Mouse (Mus musculus) cerebellum, adult (tissue): Measurements from ENCODE around the gene BC024978.

Experiments used
- ATAC-seq: cut with Nextera tagmentation; 2 replicates; pipeline ENCODE4 v1.9.2; 2017; ENCODE audit warnings: mild to moderate bottlenecking, moderate library complexity, mixed read lengths; ENCODE audit not compliant: insufficient number of reproducible peaks, low FRiP score, low TSS enrichment

The BC024978 gene

DNA sequence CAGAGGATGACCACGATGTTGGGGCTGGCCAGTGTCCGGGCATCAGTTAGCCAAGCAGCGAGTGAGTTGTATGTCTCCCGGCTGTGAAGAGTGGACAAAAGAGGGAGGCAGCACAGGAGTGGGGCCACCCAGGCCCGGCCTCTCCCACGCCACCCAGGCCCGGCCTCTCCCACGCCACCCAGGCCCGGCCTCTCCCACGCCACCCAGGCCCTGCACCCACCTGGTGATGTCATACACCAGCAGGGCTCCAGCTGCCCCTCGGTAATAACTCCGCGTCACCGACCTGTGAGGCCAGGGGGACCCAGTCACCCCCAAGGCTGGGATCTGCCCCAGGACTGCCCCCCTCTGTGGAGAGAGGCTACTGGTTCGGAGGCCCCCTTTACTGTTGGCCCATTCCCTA lies 21.1 kb upstream of the BC024978 start:
- no peak for ATAC-seq

DNA sequence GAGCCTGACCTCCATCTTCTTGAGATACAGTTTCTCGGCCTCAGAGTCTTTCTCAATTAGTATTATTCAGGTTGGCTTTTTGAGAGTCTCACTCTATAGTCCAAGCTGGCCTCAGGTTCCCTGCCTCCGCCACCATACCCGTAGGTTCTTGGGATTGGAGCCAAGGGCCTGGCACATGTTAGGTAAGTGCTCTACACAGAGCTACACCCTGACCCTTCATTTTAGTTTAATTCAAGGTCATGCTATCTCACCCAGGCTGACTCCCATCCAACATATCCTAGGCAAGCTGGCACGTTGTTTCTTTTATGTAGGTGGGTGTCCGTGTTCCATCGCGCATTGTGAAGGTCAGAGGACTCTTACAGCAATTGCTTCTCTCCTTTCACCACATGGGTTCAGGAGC lies 20.7 kb upstream of the BC024978 start:
- no peak for ATAC-seq

DNA sequence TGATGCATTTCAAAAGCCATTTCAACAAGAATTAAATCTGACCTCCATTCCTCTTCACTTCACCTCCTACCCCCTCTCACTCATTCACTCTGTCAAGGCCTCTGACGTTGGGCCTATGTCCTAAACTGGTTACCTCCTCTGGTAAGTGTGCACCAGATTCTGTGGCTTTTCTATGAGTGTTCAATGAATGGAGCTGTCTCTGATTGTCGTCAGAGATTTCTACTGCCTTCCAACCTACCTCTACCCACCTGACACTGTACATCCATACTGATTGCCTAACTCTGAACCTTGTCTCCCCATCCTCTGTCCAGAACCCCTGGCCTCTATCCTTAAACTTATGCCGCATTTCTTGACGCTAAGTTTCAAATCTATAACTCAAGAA lies 17.6 kb upstream of the BC024978 start:
- ATAC-seq: 0 out of 2 replicates have a peak, but pooled peaks have one; percentile 7

DNA sequence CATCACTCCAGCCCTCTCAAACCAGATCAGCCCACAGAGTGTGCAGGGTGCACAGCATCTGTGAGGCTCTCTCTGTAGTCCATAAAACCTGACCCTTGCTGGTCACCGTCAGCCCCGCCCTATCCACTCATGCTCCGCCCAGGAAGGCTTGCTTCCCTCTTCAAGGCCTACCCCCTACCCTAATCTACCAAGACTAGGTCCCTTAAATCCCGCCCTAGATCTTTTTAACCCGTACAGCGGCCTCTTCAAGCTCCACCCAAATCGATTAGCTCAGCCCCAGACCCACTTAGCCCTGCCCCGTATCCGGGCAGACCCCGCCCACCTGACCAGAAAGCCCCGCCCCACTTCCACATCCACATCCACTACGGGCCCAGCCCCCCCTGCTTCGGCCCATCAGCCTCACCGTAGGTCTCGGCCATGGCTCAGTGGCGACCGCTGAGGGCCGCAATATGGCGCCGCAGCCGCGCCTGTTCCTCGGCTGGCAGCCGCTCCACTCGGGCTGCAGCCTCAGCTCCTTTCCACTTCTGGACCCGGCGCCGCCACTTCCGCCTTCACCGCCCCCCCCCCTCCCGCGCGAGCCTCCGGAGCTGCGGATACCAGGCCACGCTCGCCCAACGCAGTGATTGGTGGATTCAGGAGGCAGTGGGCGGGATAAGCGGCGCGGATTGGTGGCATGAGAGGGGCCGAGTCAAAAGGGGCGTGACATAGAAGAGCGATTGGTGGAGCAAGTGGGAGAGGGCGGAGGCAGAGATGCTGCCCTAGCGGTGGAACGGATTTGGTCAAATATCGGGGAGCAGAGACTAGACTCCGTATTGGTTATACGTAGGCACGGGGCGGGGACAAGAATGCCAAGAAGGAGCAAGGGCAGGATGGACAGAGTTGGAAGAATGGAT lies 17.0 kb upstream of the BC024978 start, which contains the start of gene Rab4b:
TSS of gene Rab4b (minus strand) at position 573 of the 893 bp plus-strand sequence.
- ATAC-seq: peak; percentile 97

DNA sequence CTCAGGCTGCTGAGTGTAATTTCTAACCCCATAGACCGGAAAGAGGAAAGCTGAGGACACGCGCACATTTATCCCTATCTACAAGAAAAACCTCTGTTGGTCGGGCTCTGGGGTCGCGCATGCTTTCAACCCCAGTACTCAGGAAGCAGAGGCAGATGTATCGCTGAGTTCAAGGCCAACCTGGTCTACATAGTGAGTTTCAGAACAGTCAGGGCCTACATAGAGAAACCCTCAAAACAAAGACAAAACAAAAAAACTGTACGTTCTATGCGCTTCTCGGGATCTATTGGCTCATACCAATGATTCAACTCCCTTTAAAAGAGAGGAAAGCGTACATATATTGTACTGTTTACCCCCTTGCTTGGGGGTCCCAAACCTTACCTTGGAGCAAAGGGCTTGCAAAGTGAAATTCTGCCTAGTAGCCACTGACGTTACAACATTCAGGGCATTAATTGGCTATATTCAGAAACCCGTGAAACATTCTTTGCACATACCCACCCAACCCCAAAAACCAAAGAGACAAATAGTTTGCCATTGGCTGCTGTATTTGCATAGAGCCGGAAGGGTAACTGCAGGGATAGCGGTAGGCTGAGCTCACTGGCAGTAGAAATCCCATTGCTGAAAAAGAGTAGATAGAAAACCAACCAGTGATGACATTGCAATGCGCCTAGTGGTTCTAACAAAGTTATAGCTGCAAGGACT lies 16.2 kb upstream of the BC024978 start:
- ATAC-seq: no peak

DNA sequence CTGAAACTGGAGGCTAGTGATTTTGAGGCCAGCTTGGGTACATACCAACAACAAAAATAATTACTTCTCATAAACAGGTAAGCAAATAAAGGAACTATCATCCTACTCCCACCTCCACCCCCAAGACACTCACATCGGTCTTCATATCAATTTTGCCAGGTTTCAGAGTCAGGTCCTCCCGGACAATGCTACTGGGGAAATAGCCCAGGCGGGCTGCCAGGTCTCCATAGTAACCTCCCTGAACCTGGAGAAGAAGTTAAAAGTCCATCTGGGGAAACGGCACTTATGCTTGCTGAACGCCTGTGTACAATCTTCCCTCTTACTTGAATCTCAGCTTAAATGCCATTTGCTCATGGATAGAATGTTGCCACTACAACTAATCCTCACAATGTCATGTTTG lies 15.5 kb upstream of the BC024978 start:
- no peak for ATAC-seq

DNA sequence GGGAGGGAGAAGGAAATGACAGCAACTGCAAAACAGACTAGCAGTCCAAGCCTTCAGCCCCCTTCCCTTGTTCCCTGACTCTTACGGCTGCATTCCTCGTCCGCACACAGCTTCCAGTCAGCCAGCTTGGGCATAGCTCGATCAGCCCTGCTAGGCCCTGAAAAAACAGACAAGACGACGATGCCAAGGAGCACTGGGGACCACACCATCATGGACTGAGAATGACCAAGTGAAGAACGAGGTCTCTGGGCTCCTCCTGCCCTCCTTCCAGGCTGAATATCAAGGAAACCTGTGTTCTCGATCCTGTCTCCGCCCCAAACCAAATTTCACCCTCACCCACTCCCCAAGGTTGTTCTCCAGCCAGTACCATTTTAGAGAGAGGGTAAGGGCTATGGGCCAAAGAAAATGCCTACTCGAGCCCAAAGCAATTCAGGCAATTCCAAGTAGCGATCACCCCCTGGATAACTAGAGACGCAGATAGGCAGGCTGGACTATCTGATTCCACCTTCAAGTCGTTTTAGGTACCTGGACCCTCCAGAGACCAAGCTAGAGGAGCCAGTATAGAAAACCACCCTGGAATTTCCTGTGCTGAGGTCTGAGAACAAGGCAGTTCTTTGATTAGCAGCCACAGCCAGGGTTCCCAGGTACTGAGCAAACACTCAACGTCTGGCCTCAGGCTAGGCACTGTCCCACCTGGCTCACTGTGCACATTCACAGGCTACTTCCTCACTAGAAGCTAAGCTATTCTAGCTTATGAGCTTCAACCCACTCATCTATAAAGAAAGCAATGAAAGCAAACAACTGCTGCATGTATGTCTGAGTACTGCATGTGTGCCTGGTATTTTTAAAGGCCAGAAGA lies 14.5 kb upstream of the BC024978 start, which contains the start of the genes Gm21983 and Mia:
TSS of gene Gm21983 (minus strand) at position 250 of the 859 bp plus-strand sequence.
TSS of gene Mia (minus strand) at position 321 of the 859 bp plus-strand sequence.
- ATAC-seq: no peak

DNA sequence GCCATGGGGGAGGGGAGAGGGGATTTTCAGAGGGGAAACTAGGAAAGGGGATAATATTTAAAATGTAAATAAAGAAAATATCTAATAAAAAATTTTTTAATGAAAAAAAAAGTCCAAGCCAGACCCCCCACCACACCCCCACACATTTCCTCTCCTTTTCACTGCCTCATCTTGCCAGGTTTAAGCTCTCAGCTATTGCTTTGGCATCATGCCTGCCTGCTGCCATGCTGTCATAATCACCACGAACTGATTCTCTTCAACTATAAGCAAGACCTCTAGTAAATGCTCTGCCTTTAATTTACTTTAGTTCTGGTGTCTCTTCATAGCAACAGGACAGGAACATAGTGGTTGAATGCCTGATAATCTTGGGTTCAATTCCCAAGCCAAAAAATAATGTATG lies 13.1 kb upstream of the BC024978 start:
- no peak for ATAC-seq

DNA sequence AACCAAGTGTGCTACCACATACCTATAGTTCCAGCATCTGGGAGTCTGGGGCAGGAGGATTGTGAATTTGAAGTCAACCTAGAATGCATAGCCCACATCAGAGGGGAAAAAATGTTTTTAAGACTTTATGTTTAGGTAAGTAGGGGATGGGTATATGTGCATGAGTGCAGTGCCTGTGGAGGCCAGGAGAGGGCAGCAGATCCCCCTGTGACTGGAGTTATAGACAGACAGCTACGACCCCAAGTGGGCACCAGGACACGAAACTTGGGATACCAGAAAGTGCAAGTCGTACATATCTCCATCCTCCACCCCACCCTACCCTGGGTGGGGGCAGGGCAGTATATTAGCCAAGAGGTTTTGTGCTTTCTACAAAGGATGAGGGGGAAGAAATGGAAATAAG lies 10.6 kb upstream of the BC024978 start:
- ATAC-seq: no peak

DNA sequence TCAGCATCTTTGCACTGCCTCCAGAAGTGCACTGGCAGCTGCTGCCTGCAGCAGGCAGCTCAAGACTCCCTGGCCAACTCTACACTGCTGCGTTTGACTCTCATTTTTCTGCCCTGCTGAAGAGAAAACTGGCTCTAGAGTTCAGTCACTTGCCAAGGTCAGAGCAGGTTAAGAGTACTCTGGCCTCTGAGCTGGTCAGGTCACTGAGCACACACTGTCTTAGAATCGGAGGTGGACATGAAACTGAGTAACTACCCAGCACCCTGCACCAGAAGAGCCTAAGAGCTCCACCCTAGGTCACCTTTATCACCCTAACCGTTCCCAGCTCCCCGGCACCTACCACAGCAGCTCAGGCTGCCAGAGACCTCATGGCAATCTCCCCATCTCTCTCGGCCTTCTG lies 9.6 kb upstream of the BC024978 start:
- ATAC-seq: no peak

DNA sequence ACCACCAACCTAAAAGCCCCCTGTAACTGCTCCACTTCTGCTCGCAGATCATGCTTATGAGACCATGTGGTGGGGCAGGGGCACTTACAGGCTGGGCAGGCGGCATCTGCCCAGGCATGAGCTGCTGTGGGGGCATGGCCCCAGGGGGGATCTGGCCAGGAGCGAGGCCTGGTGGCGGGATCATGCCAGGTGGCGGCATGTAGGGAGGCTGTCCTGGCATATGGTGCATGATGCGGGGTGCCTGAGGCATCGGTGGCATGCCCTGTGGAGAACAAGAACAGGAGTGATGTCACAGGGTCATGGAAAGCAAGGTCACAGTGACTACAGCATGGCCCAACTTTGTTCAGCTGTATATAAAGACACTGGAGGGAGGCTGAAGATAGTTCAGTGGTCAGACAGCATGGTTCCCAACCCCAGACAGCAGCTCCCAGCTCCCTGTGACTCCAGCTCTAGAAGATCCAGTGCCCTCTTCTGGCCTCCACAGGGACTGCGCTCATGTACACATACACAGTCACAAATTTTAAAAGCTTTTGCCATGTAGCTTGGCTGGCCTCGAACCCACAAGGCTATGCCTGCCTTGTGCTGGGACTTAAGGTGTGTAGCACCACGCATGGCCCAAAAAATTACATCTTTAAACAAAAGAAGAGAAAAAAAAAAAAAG lies 6.2 kb upstream of the BC024978 start:
- ATAC-seq: no peak

DNA sequence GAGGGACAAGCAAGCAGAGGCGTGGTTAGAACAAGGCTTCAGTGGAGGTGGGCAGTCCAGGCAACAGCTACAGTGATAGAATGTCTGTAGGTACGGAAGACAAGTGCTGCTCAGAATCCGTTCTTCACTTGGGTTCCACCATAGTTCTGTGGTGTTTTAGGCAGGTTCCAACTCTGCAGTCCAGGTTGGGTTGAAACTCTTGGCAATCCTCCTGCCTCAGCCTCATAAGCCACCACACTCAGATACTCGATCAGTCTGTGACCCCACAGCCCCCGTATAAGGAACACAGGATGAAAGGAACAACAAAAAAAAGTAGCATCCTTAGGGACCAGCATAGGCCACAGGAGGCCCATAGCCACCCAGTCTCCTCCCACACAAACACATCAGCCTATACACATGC lies 3.1 kb upstream of the BC024978 start:
- ATAC-seq: no peak

DNA sequence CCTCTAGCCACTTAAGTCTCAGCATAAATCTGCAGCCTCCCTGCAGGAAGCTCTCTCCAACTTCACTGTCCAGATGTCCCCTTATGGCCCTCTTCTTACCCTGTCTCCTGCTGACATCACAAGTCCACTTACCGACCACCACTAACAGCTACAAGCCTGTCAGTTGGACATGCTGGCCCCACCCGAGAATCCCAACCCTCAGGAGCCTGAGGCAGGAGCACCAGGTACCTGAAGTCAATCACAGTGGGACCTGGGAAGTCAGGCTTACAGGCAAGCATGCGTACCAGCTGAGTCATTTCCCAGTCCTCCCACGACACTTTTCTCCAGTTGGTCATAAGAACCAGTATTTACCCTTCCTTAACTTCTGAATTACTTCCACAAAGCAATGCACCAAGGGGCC lies 1.9 kb upstream of the BC024978 start:
- ATAC-seq: no peak

DNA sequence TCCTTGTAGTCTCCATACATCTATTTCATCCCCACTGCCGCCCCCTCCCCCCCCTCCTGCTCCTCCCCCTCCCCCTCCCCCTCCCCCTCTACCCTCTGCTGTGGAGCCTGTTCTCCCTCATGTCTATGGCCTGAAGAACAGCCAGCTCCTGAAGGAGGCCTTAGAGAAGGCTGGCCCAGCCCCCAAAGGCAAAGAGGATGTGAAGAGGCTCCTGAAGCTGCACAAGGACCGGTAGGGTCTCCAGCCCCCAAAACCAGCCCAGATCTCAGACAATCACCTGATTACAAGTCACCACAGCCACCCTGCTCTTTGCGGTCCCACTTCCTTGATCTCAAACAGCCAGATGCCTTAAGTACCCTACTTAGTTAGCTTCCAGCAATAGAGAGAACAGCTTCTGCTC lies 1.6 kb downstream of the BC024978 start:
- no peak for ATAC-seq

DNA sequence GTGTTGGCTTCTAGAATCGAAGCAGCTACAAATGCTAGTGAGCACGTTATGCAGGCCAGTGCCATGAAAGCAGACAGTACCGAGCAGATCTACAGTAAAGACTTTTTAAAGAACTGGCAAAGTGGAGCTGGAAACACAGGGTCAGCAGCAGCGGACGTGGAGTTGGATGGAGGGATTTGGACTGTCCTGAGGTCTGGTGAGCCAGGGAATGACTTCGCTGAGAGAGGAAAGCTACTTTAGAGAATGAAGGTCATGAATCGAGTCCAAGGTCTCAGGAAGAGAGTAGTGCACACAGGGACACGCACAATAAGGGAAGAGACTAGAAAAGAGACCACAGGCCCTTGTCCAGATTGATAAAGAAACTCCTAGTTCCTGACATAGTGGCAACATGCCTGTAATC lies 2.1 kb downstream of the BC024978 start:
- ATAC-seq: no peak

DNA sequence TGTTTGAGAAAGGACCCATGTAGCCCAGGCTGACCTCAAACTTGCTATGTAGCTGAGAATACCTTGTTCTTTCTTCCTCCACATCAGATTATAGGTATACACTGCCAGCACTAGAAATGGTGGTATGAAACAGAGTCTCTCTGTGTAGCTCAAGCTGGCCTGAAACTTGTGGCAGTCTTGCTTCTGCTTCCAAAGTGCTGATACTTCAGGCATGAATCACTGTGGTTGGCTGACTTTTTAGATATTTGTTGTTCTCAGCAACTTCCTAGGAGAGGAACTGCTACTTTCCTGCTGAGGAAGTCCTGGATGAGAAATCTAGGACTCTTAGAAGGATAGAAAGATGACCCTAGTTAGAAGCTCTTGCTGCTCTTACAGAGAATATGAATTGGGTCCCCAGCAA lies 2.8 kb downstream of the BC024978 start:
- ATAC-seq: no peak

DNA sequence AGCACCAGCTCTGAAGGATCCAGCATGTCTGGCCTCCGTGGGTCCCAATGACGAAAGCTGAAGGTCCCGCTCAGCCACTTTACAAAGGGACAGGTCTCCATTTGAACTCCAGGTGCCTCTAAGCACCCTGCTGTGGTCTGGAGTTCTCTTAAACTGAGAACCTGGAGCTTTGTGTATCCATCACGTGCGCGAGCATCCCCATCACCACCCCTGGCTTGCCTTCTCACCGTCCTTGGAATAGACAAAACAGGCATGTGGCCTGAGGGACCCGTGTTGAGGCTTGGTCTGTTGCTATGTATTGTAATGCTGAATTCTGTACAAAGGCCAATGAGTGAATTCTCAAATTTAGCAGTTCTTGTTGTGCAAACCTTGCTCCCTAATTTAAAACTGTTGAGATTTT lies 3.2 kb downstream of the BC024978 start:
- ATAC-seq: no peak

DNA sequence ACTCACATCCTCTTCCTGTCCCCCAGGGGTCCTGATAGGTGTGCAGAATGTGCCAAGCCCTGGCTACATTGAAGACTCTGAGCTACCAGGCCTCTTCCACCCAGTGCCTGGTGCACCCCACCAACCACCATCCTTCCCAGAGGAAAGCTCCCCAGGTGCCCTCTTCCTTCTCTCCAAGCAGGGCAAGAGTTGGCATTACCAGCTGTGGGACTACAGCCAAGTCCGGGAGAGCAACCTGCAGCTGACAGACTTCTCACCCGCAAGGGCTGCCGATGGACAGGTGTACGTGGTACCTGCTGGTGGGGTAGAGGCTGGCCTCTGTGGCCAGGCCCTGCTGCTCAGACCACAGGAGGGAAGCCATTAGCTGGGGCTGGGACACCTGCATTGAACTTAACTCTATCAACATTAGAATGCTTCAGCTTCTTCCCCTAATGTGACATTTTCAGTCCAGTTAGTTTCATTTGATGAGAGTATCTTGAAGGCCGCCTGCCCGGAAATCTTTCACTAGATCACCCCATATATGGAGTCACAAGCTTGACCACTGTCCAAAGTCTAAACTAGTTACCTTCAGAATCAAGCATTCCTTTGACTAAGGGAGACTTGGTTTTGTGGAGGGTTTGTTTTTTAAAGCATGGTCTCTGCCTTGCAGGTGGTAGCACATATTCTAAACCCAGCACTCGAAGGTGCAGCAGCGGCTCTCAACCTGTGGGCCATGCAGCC lies 8.3 kb downstream of the BC024978 start:
- ATAC-seq: 0 out of 2 replicates have a peak, but pooled peaks have one; percentile 20

DNA sequence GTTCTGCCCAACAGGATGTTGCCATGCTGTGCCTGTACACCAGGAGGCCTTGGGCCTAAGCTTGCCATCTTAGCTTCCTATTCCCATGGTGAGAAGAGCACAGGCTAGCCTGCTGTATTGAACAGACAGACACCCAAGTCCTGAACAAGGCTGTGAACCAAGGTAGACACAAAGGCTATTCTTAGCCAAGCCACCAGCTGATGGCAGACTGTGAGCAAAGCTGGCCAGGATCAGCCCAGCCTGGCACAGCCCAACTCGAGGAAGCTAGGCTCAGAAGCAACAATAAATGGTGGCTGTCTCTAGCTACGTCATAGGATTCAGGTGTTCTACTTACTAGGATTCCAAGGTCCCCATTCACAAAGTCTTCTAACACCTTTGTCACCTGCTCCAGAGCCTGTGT lies 17.0 kb downstream of the BC024978 start:
- no peak for ATAC-seq
